Mouse (Mus musculus) central nervous system, embryonic 14 days (tissue): Measurements from ENCODE around the gene Gm10959. TPM values are rescaled to one million over a fixed set of nuclear protein-coding genes. Genes with fewer than 3 reads are reported as not detected.

ENCODE experiments used
- polyA plus RNA-seq: library from polyadenylated mRNA; depleted of rRNA; stranded (reverse); fragments of >200 nt; gene quantifications from 2 replicates; pipeline ENCODE4 v1.2.3, GENCODE M21; 2012; rRNA removed

Gene Gm10959
- polyA plus RNA-seq = not detected in 2 replicates

GRCm38 (mm10) chr3:122919260-122919659 lies at the start of gene Gm10959:
Gene Gm10959 (minus strand): TSS chr3:122919360.

DNA sequence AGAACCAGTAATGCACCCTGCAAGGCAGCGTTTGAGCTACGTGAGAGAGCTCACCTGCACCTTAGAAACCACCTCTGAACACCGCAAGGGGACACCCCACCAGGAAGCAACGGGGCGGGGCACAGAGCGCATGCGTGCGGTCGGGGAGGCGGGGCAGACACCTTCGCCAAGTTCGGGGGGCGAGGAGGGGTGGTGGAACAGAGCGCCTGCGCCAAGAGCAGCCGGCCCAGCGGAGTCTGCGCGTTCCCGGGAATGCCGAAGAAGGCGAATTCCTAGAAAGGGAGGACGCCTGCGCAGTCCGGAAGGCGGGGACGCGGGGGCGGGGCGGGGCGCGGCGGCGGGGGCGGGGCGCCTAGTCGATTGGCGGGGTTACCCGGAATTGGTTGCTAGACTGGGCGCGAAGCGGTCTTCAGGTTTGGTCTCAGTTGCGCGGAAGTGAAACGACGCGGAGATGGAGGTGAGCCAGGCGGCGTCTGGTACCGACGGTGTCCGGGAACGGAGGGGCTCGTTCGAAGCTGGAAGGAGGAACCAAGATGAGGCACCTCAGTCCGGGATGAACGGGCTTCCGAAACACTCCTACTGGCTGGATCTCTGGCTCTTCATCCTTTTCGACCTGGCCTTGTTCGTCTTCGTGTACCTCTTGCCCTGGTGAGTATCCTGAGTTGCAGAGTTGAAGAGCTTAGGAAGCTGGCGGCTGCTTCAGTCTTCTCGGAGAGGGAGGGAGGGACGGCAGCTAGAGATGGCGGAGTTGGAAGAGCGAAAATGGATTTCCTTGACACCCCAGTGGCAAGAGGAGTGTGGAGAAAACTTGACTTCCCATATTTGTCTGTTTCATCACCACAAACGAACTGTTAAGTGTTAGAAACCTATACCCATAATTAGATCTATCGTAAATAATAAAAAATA lies 5.1 kb upstream of the Gm10959 start, which contains the start of gene 1810037I17Rik:
TSS of gene 1810037I17Rik (plus strand) at position 195 of the 906 bp plus-strand sequence.

GRCm38 (mm10) chr3:122894772-122895171 lies 24.4 kb downstream of the Gm10959 start, which contains the start of gene Fabp2:
Gene Fabp2 (plus strand): TSS chr3:122895072.

Other genes starting within 250 kb of the Gm10959 start
- 5.3 and 5.6 TPM in 2 replicates for gene Pde5a, start 190.4 kb downstream of the Gm10959 start, polyA plus RNA-seq
- 0.10 TPM in 1 of 2 replicates, not detected in the other for gene Fabp2, start 24.3 kb downstream of the Gm10959 start, polyA plus RNA-seq
- gene 1810037I17Rik, start 4.8 kb upstream of the Gm10959 start, polyA plus RNA-seq = 55.9 and 59.0 TPM in 2 replicates
- 3.7 and 4.3 TPM in 2 replicates for gene Usp53, start 65.2 kb upstream of the Gm10959 start, polyA plus RNA-seq
- 0.04 and 4.6 TPM in 2 replicates for gene Myoz2, start 115.7 kb upstream of the Gm10959 start, polyA plus RNA-seq